Mouse (Mus musculus) E14TG2a.4 (cell line): ENCODE results near the gene Slc6a19.

ENCODE experiments used
- CTCF ChIP-seq: conservative IDR thresholded peaks from 2 replicates; pipeline ENCODE4 v1.5.1; 2014; ENCODE audit warnings: low read length
- NANOG ChIP-seq: IDR thresholded peaks from 2 replicates; pipeline ENCODE4 v1.6.1; 2014; ENCODE audit warnings: borderline replicate concordance, low read length, mixed read lengths
- POU5F1 ChIP-seq: IDR thresholded peaks from 2 replicates; pipeline ENCODE4 v1.6.1; 2014; ENCODE audit warnings: low read length, borderline replicate concordance

DNA sequence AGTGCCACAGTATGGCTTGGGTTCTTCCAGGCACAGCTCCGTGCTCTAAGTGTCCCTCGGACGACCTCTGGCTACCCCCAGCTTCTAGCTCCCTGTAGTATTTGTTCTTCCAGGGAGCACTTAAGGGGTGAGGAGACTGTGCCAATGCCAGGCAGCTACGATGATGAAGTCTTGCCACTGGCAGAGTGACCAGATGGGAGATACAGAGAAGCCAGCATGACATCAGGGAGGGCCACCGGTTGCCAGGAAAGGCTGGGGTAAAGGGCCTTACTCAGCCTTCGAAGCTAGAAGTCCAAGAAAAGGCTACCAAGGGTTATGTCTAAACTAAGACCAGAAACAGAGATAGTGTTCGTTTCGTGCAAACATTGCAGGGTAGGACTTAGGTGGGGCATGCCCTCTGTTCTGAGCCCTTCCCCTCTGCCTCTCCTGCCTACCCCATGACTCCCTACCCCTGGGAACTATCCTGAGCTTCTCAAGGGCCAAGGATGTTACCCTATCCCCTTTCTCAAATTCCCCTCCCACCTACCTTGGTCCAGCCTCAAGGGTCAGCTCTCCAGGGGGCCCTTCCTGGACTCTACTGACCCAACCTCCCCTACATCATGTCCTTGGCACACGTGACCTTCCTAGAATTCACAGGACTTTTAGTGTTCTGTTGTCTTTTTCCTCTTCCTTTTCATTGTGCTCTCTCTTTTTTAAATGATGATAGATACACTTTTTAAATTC is 3.3 kb downstream of the Slc6a19 start:
- TF ChIP-seq CTCF (no peak), NANOG (no peak), POU5F1 (no peak)
